Mouse (Mus musculus) liver, adult 2 months (tissue): ENCODE measurements around the gene Olfr1042.

Experiments
- CTCF ChIP-seq: fragments of 200-500 bp; IDR thresholded peaks from 2 replicates; pipeline ENCODE4 v1.5.1; 2011; ENCODE audit warnings: low read depth, low read length, control low read depth
- POLR2A ChIP-seq: fragments of 200-500 bp; IDR thresholded peaks from 2 replicates; pipeline ENCODE4 v1.6.1; 2011; ENCODE audit warnings: low read length, control low read depth; ENCODE audit not compliant: insufficient read depth; ENCODE audit errors: extremely low read depth

DNA sequence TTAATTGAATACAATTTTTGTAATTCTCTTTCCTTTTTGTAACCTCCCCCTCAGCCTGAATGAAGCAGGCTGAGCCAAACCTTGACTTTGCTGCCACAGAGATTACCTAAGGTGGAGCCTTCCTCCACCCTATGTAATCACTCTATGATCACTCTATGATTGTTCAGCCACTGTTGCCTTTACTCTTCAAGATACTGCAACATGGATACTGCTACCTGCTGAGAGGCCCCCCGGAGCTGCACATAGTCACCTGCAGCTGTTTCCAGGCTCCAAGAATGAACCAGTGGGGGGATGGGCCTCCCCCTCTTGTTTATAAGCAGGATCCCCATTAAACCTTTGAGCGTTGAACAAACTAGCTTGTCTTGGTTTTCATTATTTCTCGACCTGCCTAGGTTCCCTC is 18.3 kb upstream of the Olfr1042 start:
- TF ChIP-seq CTCF (no peak), POLR2A (no peak)
